Mouse (Mus musculus): Measurements from ENCODE around the gene Nab1.
"Not testable (repeated sequence)": the region's sequence is repeated elsewhere in the genome, so short reads cannot be mapped to it uniquely, and the experiment has no call there.

Nab1 gene

DNA sequence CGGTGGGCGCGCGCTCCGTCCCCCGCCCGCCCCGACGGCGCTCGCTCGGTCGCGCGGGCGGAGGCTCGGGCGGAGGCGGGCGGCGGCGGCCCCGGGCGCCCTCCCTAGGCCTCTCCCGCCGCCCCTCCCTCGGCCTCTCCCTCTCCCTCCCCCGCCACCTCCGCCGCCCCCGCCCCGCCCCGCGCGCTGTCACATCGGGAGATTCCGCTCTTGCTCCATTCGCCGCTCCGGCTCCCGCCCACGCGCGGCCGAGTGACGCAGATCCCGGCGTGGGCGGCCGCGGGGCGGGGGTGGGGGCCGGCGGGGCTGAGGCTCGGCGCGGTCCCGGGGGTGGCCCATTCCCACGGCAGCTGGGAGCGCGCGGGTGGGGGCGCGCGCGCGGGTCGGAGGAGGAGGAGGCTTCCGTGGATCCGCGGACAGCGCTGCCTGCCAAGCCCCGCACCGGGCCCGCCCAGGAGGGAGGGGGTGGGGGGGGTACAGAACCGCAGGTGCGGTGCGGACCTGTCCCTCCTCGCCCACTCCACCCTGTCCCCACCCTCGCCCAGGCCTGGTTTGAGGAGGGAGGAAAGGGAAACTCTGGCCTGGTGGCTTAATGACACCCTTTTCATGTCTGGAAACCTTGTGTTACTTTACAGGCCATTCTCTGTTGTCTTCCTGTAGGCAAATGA is at the start of gene Nab1:
Gene Nab1 (minus strand): TSS at position 366 of the 668 bp plus-strand sequence.
- peak; percentile 83 for DNase-seq (ENCODE audit: low read depth)

DNA sequence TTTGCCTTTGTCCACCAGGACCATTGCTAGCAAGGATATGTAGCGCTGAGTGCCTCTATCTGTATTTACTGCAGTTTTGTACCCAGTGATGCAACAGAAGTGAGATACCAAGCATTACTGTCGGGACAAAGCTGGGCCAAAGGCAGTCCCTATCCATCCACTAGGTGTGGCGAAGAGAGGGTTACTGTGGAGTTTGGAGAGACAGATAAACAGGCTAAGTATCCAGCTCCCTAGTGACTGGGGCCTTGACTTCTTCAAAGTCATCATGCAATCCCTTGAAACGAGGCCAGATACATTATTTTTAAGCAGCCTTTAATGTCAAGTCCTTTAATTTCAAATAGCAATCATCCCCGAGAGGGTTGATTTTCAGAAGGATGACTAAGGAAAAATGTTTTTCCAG is 47.0 kb upstream of the Nab1 start:
- no peak for DNase-seq (ENCODE audit: low read depth)

GRCm38 (mm10) chr1:52546796-52547195 is 46.3 kb upstream of the Nab1 start:
- DNase-seq (ENCODE audit: low read depth) = peak; percentile 18

GRCm38 (mm10) chr1:52540124-52540523 is 39.6 kb upstream of the Nab1 start:
- not testable (repeated sequence) for DNase-seq (ENCODE audit: low read depth)

DNA sequence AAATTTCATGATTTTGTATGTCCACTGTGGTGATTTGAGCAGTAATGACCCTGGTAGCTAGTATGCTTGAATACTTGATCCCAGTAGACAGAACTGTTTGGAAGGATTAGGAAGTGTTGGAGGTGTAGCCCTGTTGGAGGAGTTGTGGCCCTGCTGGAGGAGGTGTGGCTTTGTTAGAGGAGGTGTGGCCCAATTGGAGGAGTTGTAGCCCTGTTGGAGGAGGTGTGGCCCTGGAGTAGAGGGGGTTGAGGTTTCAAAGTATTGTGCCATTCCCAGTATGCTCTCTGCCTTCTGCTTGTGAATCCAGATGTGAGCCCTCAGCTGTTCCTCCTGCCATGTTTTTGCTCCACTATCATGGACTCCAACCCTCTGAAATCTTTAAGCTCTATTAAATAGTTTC is 29.5 kb upstream of the Nab1 start:
- DNase-seq (ENCODE audit: low read depth) = no peak

DNA sequence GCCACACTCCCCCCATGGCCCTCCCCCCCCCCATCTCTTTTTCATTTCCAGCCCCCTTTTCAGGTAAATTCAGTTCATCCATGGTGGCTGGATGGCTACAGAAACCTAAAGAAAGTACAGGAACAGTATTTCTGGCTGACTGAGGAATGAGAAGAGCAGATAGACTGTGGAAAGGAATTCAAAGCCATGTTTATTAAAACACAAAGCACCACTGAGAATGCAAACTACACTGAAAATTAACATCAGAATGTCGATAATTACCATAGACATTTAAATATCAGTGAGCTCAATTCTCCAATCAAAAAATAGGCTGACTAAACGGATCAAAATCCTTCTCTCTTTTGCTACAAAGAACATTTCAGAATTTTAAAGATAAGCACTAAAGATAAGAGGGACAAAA is 27.2 kb upstream of the Nab1 start:
- no peak for DNase-seq (ENCODE audit: low read depth)

- no peak for DNase-seq (ENCODE audit: low read depth)
These were observed 26.8 kb upstream of the Nab1 start for GRCm38 (mm10) chr1:52527252-52527651.

- no peak for DNase-seq (ENCODE audit: low read depth)
These were observed 24.2 kb upstream of the Nab1 start for GRCm38 (mm10) chr1:52524663-52525062.

DNA sequence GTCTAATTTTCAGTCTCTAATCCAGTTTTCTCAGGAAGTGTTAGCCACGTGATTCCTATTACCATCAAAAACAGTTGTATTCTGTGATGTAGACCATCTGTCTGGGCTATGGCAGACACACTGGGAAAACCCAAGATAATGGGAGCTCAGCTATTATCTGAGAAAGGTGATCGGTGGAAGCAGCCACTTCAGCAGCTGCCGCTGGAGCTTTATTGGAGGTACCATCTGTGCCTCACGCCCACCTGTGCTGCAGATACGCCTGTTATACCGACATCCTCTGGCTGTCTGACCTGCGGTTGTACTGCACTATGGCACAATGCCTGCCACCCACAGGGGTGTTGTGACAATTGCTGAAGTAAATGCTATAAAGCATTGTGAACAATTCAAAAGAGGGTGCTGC is 23.7 kb upstream of the Nab1 start:
- no peak for DNase-seq (ENCODE audit: low read depth)

DNA sequence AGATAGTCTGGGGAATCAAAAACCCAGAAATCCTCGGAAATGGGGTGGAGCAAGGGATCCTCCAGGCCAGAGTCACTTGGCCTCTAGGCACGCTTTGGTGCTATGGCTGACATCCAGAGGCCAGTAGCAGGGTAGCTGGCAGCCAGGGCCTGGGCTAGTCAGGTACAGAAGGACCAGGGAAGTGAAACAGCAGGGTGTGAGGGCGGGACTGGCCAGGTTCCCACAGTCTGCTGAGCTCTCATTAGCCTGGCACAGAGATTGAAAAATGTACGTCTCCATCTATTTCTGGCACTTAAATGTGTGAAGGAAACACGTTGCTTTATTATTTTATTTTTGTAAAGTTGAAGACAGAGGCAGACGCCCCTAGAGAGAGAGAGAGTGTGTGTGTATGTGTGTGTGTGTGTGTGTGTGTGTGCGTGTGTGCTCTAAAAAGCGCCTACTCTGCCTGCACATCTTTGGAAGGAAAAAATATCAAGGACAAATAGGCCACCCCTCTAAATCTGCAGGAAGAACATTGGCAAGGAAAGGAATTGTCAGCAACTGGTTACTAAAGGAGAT is 21.0 kb upstream of the Nab1 start:
- no peak for DNase-seq (ENCODE audit: low read depth)

- no peak for DNase-seq (ENCODE audit: low read depth)
These were observed 19.7 kb upstream of the Nab1 start for GRCm38 (mm10) chr1:52520131-52520530.

DNA sequence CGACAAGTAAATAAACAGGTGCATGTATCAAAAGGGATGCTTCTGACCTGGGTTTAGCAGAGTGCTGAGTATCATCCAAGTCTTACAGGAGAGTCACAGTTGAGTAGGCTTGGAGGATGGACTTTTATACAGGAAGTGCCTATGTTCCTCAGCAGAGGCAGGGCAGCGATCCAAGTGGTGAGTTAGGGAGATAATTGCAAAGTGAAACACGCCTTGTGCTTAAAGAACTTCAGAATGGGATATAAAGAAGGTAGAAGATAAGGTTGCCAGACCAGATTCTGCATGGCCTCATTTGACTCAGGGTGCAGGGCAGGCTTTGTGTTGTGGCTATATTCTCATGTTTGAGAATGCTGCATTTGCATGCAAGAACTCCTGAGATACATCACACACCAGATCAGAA is 14.8 kb upstream of the Nab1 start:
- DNase-seq (ENCODE audit: low read depth) = no peak

DNA sequence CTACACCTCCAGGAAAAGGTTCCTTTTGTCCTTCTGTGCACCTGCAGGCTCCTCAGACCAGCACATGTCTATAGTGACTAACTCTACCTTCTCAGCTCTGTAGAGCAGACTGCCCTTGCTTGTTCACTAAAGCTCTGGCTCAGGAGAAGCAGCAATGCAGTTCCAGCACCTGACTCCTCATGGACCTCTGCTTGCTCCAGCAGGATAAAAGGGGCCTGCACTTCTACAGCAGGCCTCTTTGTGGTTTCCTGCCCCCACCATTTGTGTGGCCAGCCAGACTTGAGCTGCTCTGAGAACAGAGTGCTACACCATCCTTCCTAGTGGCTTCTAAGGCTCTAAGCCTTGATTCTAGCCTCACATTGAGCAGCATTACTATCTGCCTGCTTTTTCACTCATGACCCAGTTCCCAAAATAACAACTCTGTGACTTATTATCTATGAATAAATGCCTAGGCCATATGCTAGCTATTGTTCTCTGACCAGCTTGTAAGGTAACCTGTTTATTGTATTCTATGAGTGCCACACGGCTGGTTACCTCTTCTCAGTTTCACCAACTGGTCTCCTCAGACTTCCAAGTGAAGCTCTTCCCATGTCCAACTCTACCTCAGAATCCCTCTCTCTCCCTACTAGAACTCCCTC is 11.4 kb upstream of the Nab1 start:
- DNase-seq (ENCODE audit: low read depth) = no peak

DNA sequence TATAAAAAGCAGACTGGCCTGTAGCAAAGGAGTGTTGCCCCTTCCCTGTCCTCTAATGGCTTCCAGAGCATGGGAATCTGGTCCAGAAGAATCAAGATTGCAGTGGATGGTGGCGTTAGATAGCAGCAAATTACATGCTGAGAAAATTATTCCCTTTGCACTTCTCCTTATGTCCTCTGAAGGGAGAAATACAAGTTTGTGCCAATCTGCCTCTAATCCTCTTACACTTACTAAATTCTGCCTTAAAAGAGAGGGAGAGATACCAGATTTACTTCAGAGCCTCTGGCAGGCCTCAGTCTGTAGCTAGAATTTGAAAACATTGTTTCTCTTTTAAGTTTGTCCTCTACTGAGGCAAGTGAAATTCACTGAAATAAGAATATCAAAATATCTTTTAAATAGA is 5.7 kb upstream of the Nab1 start:
- no peak for DNase-seq (ENCODE audit: low read depth)

DNA sequence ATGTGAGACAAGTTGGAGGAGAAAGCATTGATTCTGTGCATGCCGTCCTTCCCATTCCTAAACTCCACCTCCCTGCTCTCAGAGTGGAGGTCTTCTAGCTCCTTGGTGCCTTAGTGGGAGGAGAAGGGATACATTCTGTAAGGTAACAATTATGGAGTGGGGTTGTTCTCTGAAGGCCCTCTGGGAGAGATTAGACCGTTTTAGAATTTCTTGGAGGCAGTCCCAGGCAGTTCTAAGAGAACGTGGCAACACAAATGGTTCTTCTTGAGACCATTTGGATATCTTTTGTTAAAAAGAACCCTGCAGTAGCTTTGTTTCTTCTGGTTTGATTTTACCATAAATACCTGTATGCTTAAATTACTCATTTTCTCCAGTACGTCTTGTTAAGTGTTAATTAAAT is 1.8 kb upstream of the Nab1 start:
- no peak for DNase-seq (ENCODE audit: low read depth)

DNA sequence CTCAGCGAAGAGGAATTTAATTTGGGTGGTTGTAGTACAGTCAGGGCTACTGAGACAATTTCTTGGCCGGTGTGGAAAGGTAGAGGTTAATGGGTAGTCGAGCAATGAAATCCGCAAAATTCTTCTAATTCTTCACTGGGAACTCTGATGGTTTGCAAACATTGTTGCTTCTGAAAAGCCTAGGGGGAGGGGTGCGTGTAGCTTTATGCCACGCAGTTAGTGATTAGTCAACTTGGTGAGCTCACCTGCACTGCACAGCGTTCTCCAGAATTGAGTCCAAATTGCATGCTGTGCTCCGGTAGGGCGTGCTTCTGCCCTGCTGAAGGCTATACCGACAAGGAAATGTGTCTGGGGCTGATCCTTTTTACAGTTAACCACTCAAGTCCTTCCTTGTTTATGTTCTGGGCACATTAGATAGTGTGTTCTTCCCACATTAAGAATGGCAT is 1.2 kb upstream of the Nab1 start:
- DNase-seq (ENCODE audit: low read depth) = no peak

DNA sequence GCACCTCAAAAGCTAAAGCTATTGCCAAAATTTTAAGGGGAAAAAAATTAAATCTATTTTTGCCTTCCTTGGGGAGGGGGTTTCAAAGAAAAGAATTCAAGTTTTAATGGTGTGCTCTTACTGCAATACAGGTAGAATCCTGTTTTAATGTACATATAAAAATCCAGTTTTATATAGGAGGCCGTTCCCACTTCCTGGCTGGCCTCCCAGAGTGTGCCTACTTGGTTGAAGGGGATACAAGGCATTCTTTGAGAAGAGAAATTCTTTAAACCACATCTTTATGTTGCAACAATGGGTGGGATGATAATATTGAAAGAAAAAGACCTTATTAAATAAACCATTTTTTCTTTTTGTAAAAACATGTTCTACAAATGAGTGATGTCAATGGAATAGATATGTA is 611 bp upstream of the Nab1 start:
- peak; percentile 52 for DNase-seq (ENCODE audit: low read depth)

DNA sequence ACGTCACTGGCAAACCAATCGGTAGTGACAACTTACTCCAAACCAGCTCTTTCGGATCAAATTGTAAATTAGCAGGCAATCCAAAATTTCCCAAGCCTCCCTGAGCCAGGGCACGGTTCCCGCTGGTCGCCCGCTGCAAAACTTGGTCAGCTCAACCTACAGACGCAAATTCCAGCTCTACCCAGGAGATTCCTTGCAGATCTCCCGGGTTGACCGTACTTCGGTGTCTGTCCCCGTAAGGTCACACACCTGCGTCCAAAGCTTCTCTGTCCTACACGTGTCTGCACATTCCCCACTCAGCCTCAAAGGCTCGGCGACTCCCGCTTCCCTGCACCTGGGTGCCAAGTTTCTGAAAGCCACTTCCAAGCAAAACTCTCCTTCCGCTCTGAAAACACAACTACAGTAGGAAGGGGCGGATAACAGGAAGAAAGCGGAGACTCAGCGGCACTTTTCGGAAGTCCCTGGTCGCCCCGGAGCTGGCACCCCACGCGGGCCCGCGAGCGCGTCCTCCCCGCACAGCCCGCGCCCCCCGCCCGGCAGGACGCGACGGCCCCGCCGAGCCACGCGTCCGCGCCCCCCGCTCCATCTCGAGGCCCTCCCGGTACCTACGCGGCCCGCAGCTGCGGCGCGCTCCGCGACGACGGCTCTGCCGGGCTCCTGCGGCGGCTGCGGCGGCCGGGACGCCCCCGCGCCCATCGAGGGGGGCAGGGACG is 722 bp downstream of the Nab1 start:
- DNase-seq (ENCODE audit: low read depth) = peak; percentile 51

- no peak for DNase-seq (ENCODE audit: low read depth)
These were observed 1.6 kb downstream of the Nab1 start for GRCm38 (mm10) chr1:52498786-52499450.

DNA sequence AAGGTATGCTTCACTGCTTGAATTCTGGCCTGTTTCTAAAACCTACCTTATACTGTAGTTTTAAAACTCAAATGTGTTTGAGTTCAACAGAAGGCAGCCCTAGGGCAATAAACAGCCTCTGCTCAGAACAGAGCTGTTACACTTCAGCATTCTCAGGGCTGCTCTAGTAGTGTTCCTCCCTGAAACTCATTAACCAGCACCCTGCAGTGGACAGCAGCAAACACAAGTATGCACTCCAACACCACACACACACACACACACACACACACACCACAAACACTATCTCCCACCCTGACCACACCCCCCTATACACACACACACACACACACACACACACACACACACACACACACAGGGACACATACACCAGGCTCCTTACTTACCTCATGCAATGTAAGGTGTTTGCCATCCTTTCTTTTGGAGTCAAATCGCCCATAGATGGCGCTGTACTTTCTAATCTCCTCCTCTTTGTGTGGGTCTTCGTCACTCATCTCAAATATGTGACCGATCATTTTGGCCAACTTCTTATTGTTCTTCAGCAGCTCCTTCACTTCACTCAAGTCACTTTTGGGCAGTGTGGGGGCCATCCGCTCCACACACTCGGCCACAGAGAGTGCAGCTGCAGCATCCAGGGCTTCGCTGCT is 10.8 kb downstream of the Nab1 start:
- DNase-seq (ENCODE audit: low read depth) = peak; percentile 26

DNA sequence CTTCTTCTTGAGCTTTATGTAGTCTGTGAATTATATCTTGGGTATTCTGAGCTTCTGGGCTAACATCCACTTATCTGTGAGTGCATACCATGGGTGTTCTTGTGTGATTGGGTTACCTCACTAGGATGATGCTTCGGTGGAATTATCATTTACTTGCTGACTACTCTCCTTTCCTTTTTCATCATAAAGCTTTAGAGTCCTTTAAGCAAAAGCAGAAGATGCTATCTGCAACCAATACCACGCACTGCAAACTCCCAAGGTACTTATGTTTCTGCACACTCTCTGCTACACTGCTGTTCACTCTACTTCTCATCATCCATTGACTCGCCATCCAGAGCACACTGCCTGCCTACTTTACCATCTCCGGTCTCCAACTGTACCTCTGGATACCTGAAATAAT is 15.5 kb downstream of the Nab1 start:
- DNase-seq (ENCODE audit: low read depth) = no peak

GRCm38 (mm10) chr1:52474291-52474690 is 26.2 kb downstream of the Nab1 start:
- no peak for DNase-seq (ENCODE audit: low read depth)

Measured in NIH3T3 (cell line).